Mouse (Mus musculus) testis, adult 2 months (tissue): ENCODE results near the gene Sfmbt2.

Experiments used
- CTCF ChIP-seq: fragments of 200-500 bp; IDR thresholded peaks from 2 replicates; pipeline ENCODE4 v1.5.1; 2012; ENCODE audit warnings: low read depth, mild to moderate bottlenecking, inconsistent platforms, low read length, moderate library complexity; ENCODE audit not compliant: control insufficient read depth, insufficient read depth, insufficient replicate concordance
- POLR2A ChIP-seq: fragments of 200-500 bp; IDR thresholded peaks from 2 replicates; pipeline ENCODE4 v1.6.1; 2012; ENCODE audit warnings: low read depth, mild to moderate bottlenecking, inconsistent platforms, low read length, moderate library complexity; ENCODE audit not compliant: control insufficient read depth

DNA sequence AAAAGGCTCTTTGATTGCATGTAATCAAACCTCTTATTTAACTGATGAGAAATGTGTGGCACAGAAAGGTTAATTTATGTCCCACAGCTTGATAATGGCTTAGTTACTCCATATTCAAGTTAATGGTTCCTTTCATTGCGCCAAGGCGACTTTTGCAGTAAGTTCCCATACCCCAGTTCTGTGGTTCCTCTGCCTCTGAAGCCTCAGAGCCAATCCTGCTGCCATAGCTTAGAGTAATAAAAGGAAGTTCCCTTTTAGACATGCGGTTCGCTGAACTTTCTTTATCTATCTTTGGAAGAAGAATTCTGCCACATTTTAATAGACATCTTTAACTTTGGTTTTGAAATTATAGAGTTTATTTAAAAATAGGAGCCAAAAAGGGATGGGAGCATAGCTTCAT is 19.7 kb downstream of the Sfmbt2 start:
- TF ChIP-seq POLR2A (no peak), CTCF (no peak)
